Mouse (Mus musculus) gastrocnemius, postnatal 36 days (tissue): ENCODE data around the gene Dab2ip. TPM values are rescaled to one million over a fixed set of nuclear protein-coding genes. Genes with fewer than 3 reads are reported as not detected.

Experiments
- DNase-seq, 2 experiments: peaks; one replicate each; pipeline ENCODE4 v3.0.0; 2022
- intact Hi-C: fragments of 180-260 bp; cut with DNase I; formaldehyde crosslinking; loops from one replicate; pipeline ENCODE4 v1.15.1; 2025
- total RNA-seq, 2 experiments: library from RNA; stranded (reverse); gene quantifications; 2 replicates each; pipeline ENCODE4 v1.2.3; 2021

Gene Dab2ip
- total RNA-seq, 2 experiments from 2014 or later, result 37.6 to 46.5 TPM

GRCm38 (mm10) chr2:35620364-35621224 lies 62.5 kb downstream of the Dab2ip start:
- no peak for DNase-seq
- intact Hi-C loops, result no loop called here

GRCm38 (mm10) chr2:35621225-35621519 lies 63.1 kb downstream of the Dab2ip start:
- DNase-seq, result no peak
- intact Hi-C loops, result no loop called here

GRCm38 (mm10) chr2:35621796-35622195 lies 63.7 kb downstream of the Dab2ip start:
- intact Hi-C loops, result no loop called here
- DNase-seq, result peak in 1 of 2 experiments; percentile 43

- DNase-seq, result no peak
- intact Hi-C loops, result no loop called here
Observed at GRCm38 (mm10) chr2:35622261-35623103, 64.4 kb downstream of the Dab2ip start.

GRCm38 (mm10) chr2:35623104-35623377 lies 65.0 kb downstream of the Dab2ip start:
- intact Hi-C loops, result no loop called here

GRCm38 (mm10) chr2:35623431-35624148 lies 65.5 kb downstream of the Dab2ip start:
- intact Hi-C loops, result no loop called here
- no peak for DNase-seq

More at GRCm38 (mm10) chr2:35623104-35623377, 65.0 kb downstream of the Dab2ip start:
- DNase-seq, result no peak

GRCm38 (mm10) chr2:35624380-35625006 lies 66.4 kb downstream of the Dab2ip start:
- DNase-seq, result no peak
- intact Hi-C loops, result no loop called here

- DNase-seq, result no peak
- intact Hi-C loops, result no loop called here
Observed at GRCm38 (mm10) chr2:35625007-35625380, 66.9 kb downstream of the Dab2ip start.

GRCm38 (mm10) chr2:35625526-35625925 lies 67.5 kb downstream of the Dab2ip start:
- intact Hi-C loops, result no loop called here
- no peak for DNase-seq

GRCm38 (mm10) chr2:35626181-35626727 lies 68.2 kb downstream of the Dab2ip start:
- intact Hi-C loops, result no loop called here
- DNase-seq, result no peak

- DNase-seq, result no peak
- intact Hi-C loops, result no loop called here
Observed at GRCm38 (mm10) chr2:35627298-35627898, 69.3 kb downstream of the Dab2ip start.

- intact Hi-C loops, result no loop called here
- DNase-seq, result no peak
Observed at GRCm38 (mm10) chr2:35628052-35628451, 70.0 kb downstream of the Dab2ip start.

- intact Hi-C loops, result no loop called here
- DNase-seq, result no peak
Observed at GRCm38 (mm10) chr2:35628656-35629055, 70.6 kb downstream of the Dab2ip start.

- intact Hi-C loops, result no loop called here
- no peak for DNase-seq
Observed at GRCm38 (mm10) chr2:35629126-35629525, 71.1 kb downstream of the Dab2ip start.

- intact Hi-C loops, result no loop called here
- DNase-seq, result no peak
Observed at GRCm38 (mm10) chr2:35633392-35633791, 75.3 kb downstream of the Dab2ip start.

- DNase-seq, result no peak
- intact Hi-C loops, result no loop called here
Observed at GRCm38 (mm10) chr2:35634963-35635362, 76.9 kb downstream of the Dab2ip start.

- DNase-seq, result no peak
- intact Hi-C loops, result no loop called here
Observed at GRCm38 (mm10) chr2:35635541-35635940, 77.5 kb downstream of the Dab2ip start.

- intact Hi-C loops, result no loop called here
- DNase-seq, result no peak
Observed at GRCm38 (mm10) chr2:35637880-35638535, 79.9 kb downstream of the Dab2ip start.

GRCm38 (mm10) chr2:35639799-35640198 lies 81.7 kb downstream of the Dab2ip start:
- intact Hi-C loops, result no loop called here
- DNase-seq, result no peak

- DNase-seq, result no peak
- intact Hi-C loops, result no loop called here
Observed at GRCm38 (mm10) chr2:35640576-35640975, 82.5 kb downstream of the Dab2ip start.
